Mouse (Mus musculus): ENCODE data around the gene Nrd1.

GRCm38 (mm10) chr4:108991811-108992210 is 8.6 kb upstream of the Nrd1 start:
- TF ChIP-seq CTCF (IDR thresholded peaks at IDR 0.05; ENCODE audit: low read depth, low read length) (no peak), POLR2A (IDR thresholded peaks at IDR 0.05; ENCODE audit: borderline replicate concordance, low read depth, low read length) (no peak)
